Mouse (Mus musculus) testis, adult 2 months (tissue): Measurements from ENCODE around the gene Col4a3. TPM values are rescaled to one million over a fixed set of nuclear protein-coding genes. Genes with fewer than 3 reads are reported as not detected.

Experiments used
- H3K27ac ChIP-seq: fragments of 200-500 bp; 2 replicates; pipeline ENCODE4 v1.5.1; 2012; ENCODE audit warnings: low read depth, low read length; ENCODE audit not compliant: control insufficient read depth, insufficient read depth
- H3K27me3 ChIP-seq: fragments of 200-500 bp; 2 replicates; pipeline ENCODE4 v1.6.1; 2012; ENCODE audit warnings: mild to moderate bottlenecking, low read length, moderate library complexity; ENCODE audit not compliant: control insufficient read depth, insufficient read depth
- H3K36me3 ChIP-seq: fragments of 200-500 bp; 2 replicates; pipeline ENCODE4 v1.6.1; 2012; ENCODE audit warnings: mild to moderate bottlenecking, low read length; ENCODE audit not compliant: control insufficient read depth, insufficient read depth
- H3K4me1 ChIP-seq: fragments of 200-500 bp; 2 replicates; pipeline ENCODE4 v1.6.1; 2012; ENCODE audit warnings: low read length; ENCODE audit not compliant: control insufficient read depth, insufficient read depth
- H3K4me3 ChIP-seq: fragments of 200-500 bp; 2 replicates; pipeline ENCODE4 v1.5.1; 2012; ENCODE audit warnings: low read depth, mild to moderate bottlenecking, low read length, moderate library complexity, mixed read lengths; ENCODE audit not compliant: control insufficient read depth
- CTCF ChIP-seq: fragments of 200-500 bp; IDR thresholded peaks from 2 replicates; pipeline ENCODE4 v1.5.1; 2012; ENCODE audit warnings: low read depth, mild to moderate bottlenecking, inconsistent platforms, low read length, moderate library complexity; ENCODE audit not compliant: control insufficient read depth, insufficient read depth, insufficient replicate concordance
- POLR2A ChIP-seq: fragments of 200-500 bp; IDR thresholded peaks from 2 replicates; pipeline ENCODE4 v1.6.1; 2012; ENCODE audit warnings: low read depth, mild to moderate bottlenecking, inconsistent platforms, low read length, moderate library complexity; ENCODE audit not compliant: control insufficient read depth
- polyA plus RNA-seq: library from polyadenylated mRNA; depleted of rRNA; stranded (reverse); fragments of >200 nt; gene quantifications from 2 replicates; pipeline ENCODE4 v1.2.3, GENCODE M21; 2012

Gene Col4a3
- polyA plus RNA-seq, 1 experiment = 7.9 TPM

DNA sequence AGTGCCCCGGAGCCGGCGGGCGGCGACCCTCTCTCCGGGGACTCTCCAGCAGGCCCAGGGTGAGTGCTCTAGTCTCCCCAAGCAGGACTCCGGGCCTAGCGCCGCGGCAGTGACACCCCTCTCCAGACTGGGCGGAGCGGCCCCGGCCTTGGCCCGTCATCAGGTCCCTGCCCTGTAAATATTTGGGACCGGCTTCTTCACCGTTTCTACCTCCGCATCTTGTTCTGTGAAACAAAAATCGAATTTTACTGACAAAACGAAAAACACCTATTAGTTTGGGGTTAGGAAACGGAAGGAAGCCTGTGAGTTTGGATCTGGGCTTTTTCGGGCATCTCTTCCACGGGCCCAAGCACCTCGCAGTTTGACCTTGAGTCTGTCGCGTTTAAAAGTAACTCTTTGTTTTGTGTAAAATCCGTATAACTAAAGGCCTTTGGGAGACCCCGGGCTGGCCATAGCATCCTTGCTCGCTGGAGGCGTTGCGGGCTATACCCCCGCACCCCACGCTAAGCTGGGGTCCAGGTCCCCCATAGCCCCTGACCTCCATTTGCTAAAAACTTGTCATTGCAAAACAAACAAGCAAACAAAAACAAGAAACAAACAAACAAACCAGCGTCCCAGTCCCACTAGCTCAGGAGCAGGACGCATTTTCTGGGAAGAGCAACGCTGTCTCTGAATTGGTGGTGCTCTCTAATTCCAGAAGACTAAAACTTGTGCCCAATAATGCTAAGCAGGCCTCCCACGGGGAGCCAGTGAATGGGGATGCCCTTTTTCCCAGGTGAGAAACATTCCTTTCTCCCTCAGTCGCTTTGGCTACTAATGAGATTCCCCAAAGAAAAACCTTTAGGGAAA lies 138.5 kb downstream of the Col4a3 start:
- H3K27me3 ChIP-seq = no peaks in the 10 kb centered on the region
- no peak for TF ChIP-seq CTCF
- TF ChIP-seq POLR2A = no peak
- peaks cover 6% of the 10 kb centered on the region for H3K4me1 ChIP-seq
- H3K27ac ChIP-seq = peak overlapping the region; percentile 96
- H3K4me3 ChIP-seq = peak overlapping the region; percentile 98
- no peaks in the 10 kb centered on the region for H3K36me3 ChIP-seq

DNA sequence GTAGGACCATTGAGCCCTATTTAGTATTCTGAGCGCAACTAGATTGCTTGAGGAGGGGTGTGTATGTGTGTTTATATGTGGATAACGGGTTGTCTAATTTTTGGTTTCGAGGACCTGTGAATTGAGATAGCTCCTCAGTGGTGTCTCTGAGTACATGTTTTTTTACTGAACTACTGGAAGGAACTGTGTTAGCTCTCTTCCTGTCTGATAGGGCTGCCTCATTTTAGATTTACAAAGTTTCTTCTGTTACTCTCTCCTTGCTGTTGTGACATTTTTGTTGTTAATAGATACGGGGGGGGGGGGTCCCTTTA lies 139.1 kb downstream of the Col4a3 start:
- Histone ChIP-seq H3K4me3 (peak overlapping the region; percentile 98), H3K36me3 (peaks cover 3% of the 10 kb centered on the region; the same call in 1 of the 2 replicates), H3K27me3 (no peaks in the 10 kb centered on the region), H3K27ac (no peak overlapping the region), H3K4me1 (peaks cover 6% of the 10 kb centered on the region)
- TF ChIP-seq CTCF = no peak
- no peak for TF ChIP-seq POLR2A

DNA sequence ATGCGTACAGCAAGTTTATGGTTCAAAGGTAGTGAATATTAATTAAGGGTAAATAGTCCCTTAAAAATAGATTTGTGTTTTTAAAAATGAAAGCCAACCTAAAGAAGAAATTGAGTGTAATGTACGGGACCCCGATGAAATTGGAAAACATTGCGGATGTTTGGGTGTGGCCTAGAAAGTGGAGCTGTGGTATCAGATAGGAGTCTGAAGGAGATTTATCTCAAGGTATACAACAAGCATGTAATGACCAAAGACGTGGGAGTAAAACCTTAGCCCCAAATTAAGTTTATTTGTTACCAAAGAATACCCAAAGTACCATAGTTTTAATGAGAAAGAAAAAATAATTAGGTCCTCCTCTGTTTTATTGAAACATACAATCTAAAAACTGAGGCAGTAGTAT lies 139.8 kb downstream of the Col4a3 start:
- no peak overlapping the region for H3K4me3 ChIP-seq
- H3K4me1 ChIP-seq = peaks cover 6% of the 10 kb centered on the region
- no peak for TF ChIP-seq CTCF
- TF ChIP-seq POLR2A = no peak
- H3K36me3 ChIP-seq = peaks cover 3% of the 10 kb centered on the region; the same call in 1 of the 2 replicates
- H3K27me3 ChIP-seq = no peaks in the 10 kb centered on the region
- no peak overlapping the region for H3K27ac ChIP-seq

DNA sequence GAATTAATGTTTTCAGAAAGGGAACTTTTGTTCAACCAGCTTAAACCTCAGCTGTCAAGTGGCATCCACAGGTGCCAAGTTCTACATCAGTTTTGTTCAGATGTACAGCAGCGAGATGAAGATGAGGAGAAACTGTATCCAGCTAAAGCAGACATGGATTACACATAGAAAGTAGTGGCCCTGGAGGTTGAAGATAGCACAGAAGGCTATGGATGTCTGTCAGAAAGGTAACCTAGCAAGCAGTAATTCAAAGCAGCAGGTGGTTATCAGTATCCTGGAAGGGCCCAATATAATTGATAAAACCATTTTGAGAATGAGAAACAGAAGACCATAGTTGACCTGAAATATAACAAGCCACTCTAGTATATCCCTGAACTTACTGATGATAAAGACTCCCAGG lies 146.6 kb downstream of the Col4a3 start:
- Histone ChIP-seq H3K27ac (no peak overlapping the region), H3K27me3 (no peaks in the 10 kb centered on the region), H3K4me1 (no peaks in the 10 kb centered on the region), H3K36me3 (peaks cover 4% of the 10 kb centered on the region), H3K4me3 (no peak overlapping the region)
- no peak for TF ChIP-seq CTCF
- TF ChIP-seq POLR2A = no peak

DNA sequence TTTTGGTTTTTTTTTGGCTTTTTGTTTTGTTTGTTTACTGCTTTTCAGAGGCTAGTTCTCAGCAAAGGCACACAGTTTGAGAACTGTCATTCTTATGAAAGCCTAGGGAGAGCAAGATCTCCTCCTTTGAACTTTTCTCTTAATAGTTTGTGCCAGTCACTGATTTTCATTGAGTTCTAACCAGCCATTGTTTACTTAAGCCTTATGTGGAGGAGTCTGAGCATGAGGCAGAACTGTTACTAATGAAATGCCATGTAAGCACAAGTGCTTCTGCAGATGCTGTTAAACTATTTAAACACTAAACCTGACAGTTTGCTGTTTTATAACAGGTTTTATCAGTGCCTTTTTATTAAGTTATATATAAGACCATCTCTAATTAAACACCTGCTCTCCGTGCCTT lies 151.3 kb downstream of the Col4a3 start:
- H3K27ac ChIP-seq = no peak overlapping the region
- H3K27me3 ChIP-seq = no peaks in the 10 kb centered on the region
- peaks cover 1% of the 10 kb centered on the region for H3K36me3 ChIP-seq
- no peak for TF ChIP-seq CTCF
- no peak for TF ChIP-seq POLR2A
- H3K4me3 ChIP-seq = no peak overlapping the region
- no peaks in the 10 kb centered on the region for H3K4me1 ChIP-seq

DNA sequence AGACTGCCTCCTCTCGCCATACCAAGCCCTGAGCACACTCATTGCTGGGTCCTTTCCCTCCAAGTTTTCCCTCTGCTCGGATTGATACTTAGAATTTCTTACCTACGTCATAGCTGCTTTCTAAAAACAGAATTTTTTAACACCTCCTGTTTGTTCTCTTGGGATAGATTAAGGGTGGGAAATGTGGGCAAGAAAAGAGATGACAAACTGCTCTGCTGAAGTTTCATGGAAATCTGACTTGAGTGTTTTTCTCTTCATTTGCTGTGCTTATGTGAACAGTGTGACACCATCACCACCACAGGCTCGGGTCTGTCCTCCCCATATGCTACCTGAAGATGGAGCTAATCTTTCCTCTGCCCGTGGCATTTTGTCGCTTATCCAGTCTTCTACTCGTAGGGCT lies 154.8 kb downstream of the Col4a3 start:
- Histone ChIP-seq H3K27ac (no peak overlapping the region), H3K36me3 (peaks cover 2% of the 10 kb centered on the region; the same call in 1 of the 2 replicates), H3K27me3 (no peaks in the 10 kb centered on the region), H3K4me1 (no peaks in the 10 kb centered on the region), H3K4me3 (no peak overlapping the region)
- TF ChIP-seq CTCF = no peak
- TF ChIP-seq POLR2A = no peak

- H3K27me3 ChIP-seq = no peaks in the 10 kb centered on the region
- H3K4me1 ChIP-seq = no peaks in the 10 kb centered on the region
- no peak overlapping the region for H3K27ac ChIP-seq
- H3K36me3 ChIP-seq = peaks cover 2% of the 10 kb centered on the region; the same call in 1 of the 2 replicates
- no peak for TF ChIP-seq POLR2A
- no peak overlapping the region for H3K4me3 ChIP-seq
Measured at GRCm38 (mm10) chr1:82743962-82744361, 157.2 kb downstream of the Col4a3 start.
